Mouse (Mus musculus) brain, embryonic 14.5 days (tissue): Measurements from ENCODE around the gene Ehbp1l1.

Experiments
- CTCF ChIP-seq: fragments of 200-500 bp; IDR thresholded peaks from 2 replicates; pipeline ENCODE4 v1.5.1; 2012; ENCODE audit warnings: inconsistent platforms, mild to moderate bottlenecking, moderate library complexity, borderline replicate concordance; ENCODE audit not compliant: insufficient read depth, insufficient read length; ENCODE audit errors: extremely low read depth
- POLR2A ChIP-seq: fragments of 200-500 bp; IDR thresholded peaks from 2 replicates; pipeline ENCODE4 v1.6.1; 2012; ENCODE audit warnings: mild to moderate bottlenecking, inconsistent platforms, borderline replicate concordance; ENCODE audit not compliant: poor library complexity, insufficient read depth, insufficient read length, severe bottlenecking; ENCODE audit errors: extremely low read depth

- TF ChIP-seq POLR2A (no peak), CTCF (no peak)
Measured at GRCm38 (mm10) chr19:5695849-5696462, 30.2 kb downstream of the Ehbp1l1 start.
